Mouse (Mus musculus) c-Kit-positive CD71-positive TER-119-positive erythroid progenitor cells, embryonic 14.5 days (primary cell): ENCODE results near the gene Ccnyl1.

Experiments
- DNase-seq: peaks from one replicate; pipeline ENCODE4 v3.0.0-alpha.2; 2013; ENCODE audit warnings: low spot score

Ccnyl1 gene

GRCm38 (mm10) chr1:64701780-64702179, 11.5 kb downstream of the Ccnyl1 start:
- no peak for DNase-seq

GRCm38 (mm10) chr1:64705230-64705629, 15.0 kb downstream of the Ccnyl1 start:
- DNase-seq, result peak; percentile 78

GRCm38 (mm10) chr1:64706610-64707009, 16.4 kb downstream of the Ccnyl1 start:
- peak; percentile 46 for DNase-seq

- DNase-seq, result no peak
These were observed 19.6 kb downstream of the Ccnyl1 start for GRCm38 (mm10) chr1:64709891-64710290.

GRCm38 (mm10) chr1:64712006-64712760, 21.9 kb downstream of the Ccnyl1 start:
- no peak for DNase-seq

- DNase-seq, result no peak
These were observed 25.2 kb downstream of the Ccnyl1 start for GRCm38 (mm10) chr1:64715458-64715857.

- DNase-seq, result no peak
These were observed 26.5 kb downstream of the Ccnyl1 start for GRCm38 (mm10) chr1:64716589-64717304.

- no peak for DNase-seq
These were observed 27.2 kb downstream of the Ccnyl1 start for GRCm38 (mm10) chr1:64717504-64717903.

GRCm38 (mm10) chr1:64721034-64721587, 30.9 kb downstream of the Ccnyl1 start:
- no peak for DNase-seq

GRCm38 (mm10) chr1:64730046-64730445, 39.8 kb downstream of the Ccnyl1 start:
- DNase-seq, result no peak

- no peak for DNase-seq
These were observed 41.2 kb downstream of the Ccnyl1 start for GRCm38 (mm10) chr1:64731341-64732020.

GRCm38 (mm10) chr1:64732161-64732560, 41.9 kb downstream of the Ccnyl1 start:
- no peak for DNase-seq

GRCm38 (mm10) chr1:64732637-64733200, 42.5 kb downstream of the Ccnyl1 start:
- DNase-seq, result no peak

- DNase-seq, result peak; percentile 86
These were observed 43.4 kb downstream of the Ccnyl1 start for GRCm38 (mm10) chr1:64733453-64734245.

- DNase-seq, result no peak
These were observed 44.8 kb downstream of the Ccnyl1 start for GRCm38 (mm10) chr1:64734771-64735750.

GRCm38 (mm10) chr1:64735781-64736680, 45.8 kb downstream of the Ccnyl1 start:
- peak; percentile 54 for DNase-seq

- peak; percentile 48 for DNase-seq
These were observed 46.6 kb downstream of the Ccnyl1 start for GRCm38 (mm10) chr1:64736681-64737501.
